Mouse (Mus musculus) limb, embryonic 15.5 days (tissue): ENCODE measurements around the gene Cdx2. TPM values are rescaled to one million over a fixed set of nuclear protein-coding genes. Genes with fewer than 3 reads are reported as not detected.

ENCODE experiments used
- ATAC-seq: fragments of 200-750 bp; cut with Nextera tagmentation; 2 replicates; pipeline ENCODE4 v1.8.0; 2017; ENCODE audit warnings: low read depth, moderate TSS enrichment; ENCODE audit not compliant: insufficient number of reproducible peaks, low FRiP score, low TSS enrichment
- H3K27ac ChIP-seq: fragments of 300-500 bp; sonication (generic); 2 replicates; pipeline ENCODE4 v1.5.1; 2015; ENCODE audit warnings: moderate library complexity, mild to moderate bottlenecking, inconsistent platforms
- H3K27me3 ChIP-seq: fragments of 300-500 bp; sonication (generic); 2 replicates; pipeline ENCODE4 v1.6.1; 2015; ENCODE audit warnings: inconsistent platforms
- H3K36me3 ChIP-seq: fragments of 300-500 bp; sonication (generic); 2 replicates; pipeline ENCODE4 v1.6.1; 2015; ENCODE audit warnings: inconsistent platforms
- H3K4me1 ChIP-seq: fragments of 300-500 bp; sonication (generic); 2 replicates; pipeline ENCODE4 v1.6.1; 2015; ENCODE audit warnings: inconsistent platforms
- H3K4me2 ChIP-seq: fragments of 300-500 bp; sonication (generic); 2 replicates; pipeline ENCODE4 v1.6.1; 2015; ENCODE audit warnings: mild to moderate bottlenecking, inconsistent platforms
- H3K4me3 ChIP-seq: fragments of 300-500 bp; sonication (generic); 2 replicates; pipeline ENCODE4 v1.5.1; 2015; ENCODE audit warnings: mild to moderate bottlenecking, inconsistent platforms
- H3K9ac ChIP-seq: fragments of 300-500 bp; sonication (generic); 2 replicates; pipeline ENCODE4 v1.6.1; 2015; ENCODE audit warnings: inconsistent platforms
- H3K9me3 ChIP-seq: fragments of 300-500 bp; sonication (generic); 2 replicates; pipeline ENCODE4 v1.6.1; 2016; ENCODE audit warnings: inconsistent platforms
- WGBS: fragments of 180-500 bp; shearing (Covaris S2); methylation state at CpG from one replicate; pipeline ENCODE4 v1.1.7; 2015; 5-methylcytosine and 5-hydroxymethylcytosine counted together
- polyA plus RNA-seq: library from polyadenylated mRNA; unstranded; fragments of >200 nt; fragmentation: Nextera tagmentation; extraction: Ambion mirVana; gene quantifications from 2 replicates; pipeline ENCODE4 v1.2.1, GENCODE M21; 2015

Gene Cdx2
- polyA plus RNA-seq, 1 experiment from 2014 or later = not detected

- Histone ChIP-seq H3K9ac (no peak overlapping the region), H3K27me3 (peaks cover 96% of the 10 kb centered on the region), H3K9me3 (no peaks in the 10 kb centered on the region), H3K4me2 (no peak overlapping the region), H3K4me3 (no peak overlapping the region), H3K27ac (no peak overlapping the region), H3K4me1 (peaks cover 8% of the 10 kb centered on the region), H3K36me3 (no peaks in the 10 kb centered on the region)
- no peak for ATAC-seq
- under 1% methylated on average over 39 of the region's 39 CpGs for WGBS
These were observed 7.8 kb upstream of the Cdx2 start for GRCm38 (mm10) chr5:147314646-147315431.

GRCm38 (mm10) chr5:147312830-147313685 is 6.0 kb upstream of the Cdx2 start:
- Histone ChIP-seq H3K4me1 (peaks cover 8% of the 10 kb centered on the region), H3K9ac (no peak overlapping the region), H3K9me3 (no peaks in the 10 kb centered on the region), H3K4me3 (no peak overlapping the region), H3K4me2 (no peak overlapping the region), H3K27ac (no peak overlapping the region), H3K27me3 (peaks cover 100% of the 10 kb centered on the region), H3K36me3 (no peaks in the 10 kb centered on the region)
- WGBS = 2% methylated on average over 27 of the region's 27 CpGs
- ATAC-seq = no peak

- H3K9me3 ChIP-seq = no peaks in the 10 kb centered on the region
- H3K27ac ChIP-seq = no peak overlapping the region
- no peak overlapping the region for H3K4me3 ChIP-seq
- ATAC-seq = no peak
- no peaks in the 10 kb centered on the region for H3K36me3 ChIP-seq
- H3K4me1 ChIP-seq = peaks cover 25% of the 10 kb centered on the region
- H3K4me2 ChIP-seq = no peak overlapping the region
- H3K9ac ChIP-seq = no peak overlapping the region
- WGBS = 0% methylated on average over 1 of the region's 2 CpGs
- peaks cover 100% of the 10 kb centered on the region for H3K27me3 ChIP-seq
These were observed 2.7 kb upstream of the Cdx2 start for GRCm38 (mm10) chr5:147309786-147310185.

GRCm38 (mm10) chr5:147308451-147308850 is 1.4 kb upstream of the Cdx2 start:
- Histone ChIP-seq H3K4me2 (no peak overlapping the region), H3K27me3 (peaks cover 100% of the 10 kb centered on the region), H3K4me1 (peaks cover 33% of the 10 kb centered on the region), H3K4me3 (no peak overlapping the region), H3K27ac (no peak overlapping the region), H3K9ac (no peak overlapping the region), H3K9me3 (no peaks in the 10 kb centered on the region), H3K36me3 (no peaks in the 10 kb centered on the region)
- no peak for ATAC-seq
- 17% methylated on average over 9 of the region's 9 CpGs for WGBS

- no peaks in the 10 kb centered on the region for H3K36me3 ChIP-seq
- no peaks in the 10 kb centered on the region for H3K9me3 ChIP-seq
- no peak overlapping the region for H3K4me3 ChIP-seq
- 4% methylated on average over 12 of the region's 12 CpGs for whole genome bisulfite sequencing
- no peak for ATAC-seq
- no peak overlapping the region for H3K4me2 ChIP-seq
- H3K27me3 ChIP-seq = peaks cover 100% of the 10 kb centered on the region
- H3K4me1 ChIP-seq = peaks cover 33% of the 10 kb centered on the region
- no peak overlapping the region for H3K27ac ChIP-seq
- H3K9ac ChIP-seq = no peak overlapping the region
These were observed 322 bp upstream of the Cdx2 start for GRCm38 (mm10) chr5:147307398-147307785.

- no peak for ATAC-seq
These were observed 1.0 kb downstream of the Cdx2 start for GRCm38 (mm10) chr5:147305856-147306637.

GRCm38 (mm10) chr5:147305166-147305565 is 1.9 kb downstream of the Cdx2 start:
- 0 out of 2 replicates have a peak overlapping the region, but pooled peaks have one; percentile 2 for H3K4me2 ChIP-seq
- under 1% methylated on average over 16 of the region's 16 CpGs for WGBS
- peaks cover 33% of the 10 kb centered on the region for H3K4me1 ChIP-seq
- H3K9me3 ChIP-seq = no peaks in the 10 kb centered on the region
- H3K27me3 ChIP-seq = peaks cover 99% of the 10 kb centered on the region
- ATAC-seq = no peak
- H3K4me3 ChIP-seq = peak overlapping the region; percentile 24
- no peak overlapping the region for H3K9ac ChIP-seq
- no peak overlapping the region for H3K27ac ChIP-seq
- H3K36me3 ChIP-seq = no peaks in the 10 kb centered on the region

More at GRCm38 (mm10) chr5:147305856-147306637, 1.0 kb downstream of the Cdx2 start:
- H3K4me3 ChIP-seq = peak overlapping the region; percentile 24
- no peak overlapping the region for H3K9ac ChIP-seq
- peaks cover 33% of the 10 kb centered on the region for H3K4me1 ChIP-seq
- H3K36me3 ChIP-seq = no peaks in the 10 kb centered on the region
- H3K27me3 ChIP-seq = peaks cover 100% of the 10 kb centered on the region
- H3K9me3 ChIP-seq = no peaks in the 10 kb centered on the region
- H3K27ac ChIP-seq = no peak overlapping the region
- peak overlapping the region; percentile 37 for H3K4me2 ChIP-seq
- WGBS = 1% methylated on average over 55 of the region's 58 CpGs

GRCm38 (mm10) chr5:147304276-147305155 is 2.6 kb downstream of the Cdx2 start:
- Histone ChIP-seq H3K4me1 (peaks cover 40% of the 10 kb centered on the region), H3K9me3 (no peaks in the 10 kb centered on the region), H3K27me3 (peaks cover 99% of the 10 kb centered on the region), H3K4me2 (0 out of 2 replicates have a peak overlapping the region, but pooled peaks have one; percentile 2), H3K4me3 (peak overlapping the region; percentile 24), H3K36me3 (no peaks in the 10 kb centered on the region), H3K27ac (no peak overlapping the region), H3K9ac (no peak overlapping the region)
- under 1% methylated on average over 54 of the region's 54 CpGs for WGBS
- ATAC-seq = no peak

GRCm38 (mm10) chr5:147302746-147303400 is 4.2 kb downstream of the Cdx2 start:
- Histone ChIP-seq H3K4me3 (no peak overlapping the region), H3K9ac (no peak overlapping the region), H3K27me3 (peaks cover 98% of the 10 kb centered on the region), H3K27ac (no peak overlapping the region), H3K9me3 (no peaks in the 10 kb centered on the region), H3K4me1 (peaks cover 45% of the 10 kb centered on the region), H3K4me2 (no peak overlapping the region), H3K36me3 (no peaks in the 10 kb centered on the region)
- 9% methylated on average over 13 of the region's 13 CpGs for WGBS
- ATAC-seq = no peak

- H3K36me3 ChIP-seq = no peaks in the 10 kb centered on the region
- H3K4me1 ChIP-seq = peaks cover 44% of the 10 kb centered on the region
- no peaks in the 10 kb centered on the region for H3K9me3 ChIP-seq
- H3K4me2 ChIP-seq = no peak overlapping the region
- H3K27me3 ChIP-seq = peaks cover 96% of the 10 kb centered on the region
- ATAC-seq = no peak
- H3K9ac ChIP-seq = no peak overlapping the region
- no peak overlapping the region for H3K27ac ChIP-seq
- 16% methylated on average over 8 of the region's 8 CpGs for WGBS
- no peak overlapping the region for H3K4me3 ChIP-seq
These were observed 4.9 kb downstream of the Cdx2 start for GRCm38 (mm10) chr5:147302141-147302540.
